Mouse (Mus musculus) layer of hippocampus, postnatal 10 days (tissue): ENCODE results near the gene Gm20388. TPM values are rescaled to one million over a fixed set of nuclear protein-coding genes. Genes with fewer than 3 reads are reported as not detected.

Source experiments
- DNase-seq, 2 experiments: peaks; one replicate each; pipeline ENCODE4 v3.0.0; 2021; ENCODE audit warnings: low spot score in 2 of 2
- total RNA-seq, 2 experiments: library from RNA; stranded (reverse); gene quantifications; 2 replicates each; pipeline ENCODE4 v1.2.3; 2021

Gm20388 gene
- total RNA-seq, 2 experiments from 2014 or later, result not detected

GRCm38 (mm10) chr8:122086064-122086463 lies 2175.4 kb downstream of the Gm20388 start:
- DNase-seq, result no peak

DNA sequence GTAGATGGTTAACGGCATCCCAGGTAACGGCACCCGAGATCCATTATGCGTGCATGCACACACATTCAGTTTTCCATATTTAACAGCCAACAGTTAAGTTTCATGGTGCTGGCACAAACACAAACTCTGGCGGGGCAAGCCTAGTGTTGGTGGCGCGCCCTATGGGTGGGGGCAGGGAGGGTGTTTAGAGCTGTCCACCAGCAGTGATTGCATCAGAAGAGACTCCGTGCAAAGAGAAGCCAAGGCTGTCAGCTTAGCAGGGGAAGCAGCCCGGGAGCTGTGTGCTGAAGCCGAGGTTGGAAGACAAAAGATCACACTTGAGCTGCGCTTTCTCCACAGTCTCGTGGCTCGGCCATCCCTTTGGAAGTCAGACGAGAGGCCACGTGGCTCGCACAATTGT lies 2178.0 kb downstream of the Gm20388 start:
- DNase-seq, result no peak

GRCm38 (mm10) chr8:122089186-122089700 lies 2178.6 kb downstream of the Gm20388 start:
- DNase-seq, result no peak

DNA sequence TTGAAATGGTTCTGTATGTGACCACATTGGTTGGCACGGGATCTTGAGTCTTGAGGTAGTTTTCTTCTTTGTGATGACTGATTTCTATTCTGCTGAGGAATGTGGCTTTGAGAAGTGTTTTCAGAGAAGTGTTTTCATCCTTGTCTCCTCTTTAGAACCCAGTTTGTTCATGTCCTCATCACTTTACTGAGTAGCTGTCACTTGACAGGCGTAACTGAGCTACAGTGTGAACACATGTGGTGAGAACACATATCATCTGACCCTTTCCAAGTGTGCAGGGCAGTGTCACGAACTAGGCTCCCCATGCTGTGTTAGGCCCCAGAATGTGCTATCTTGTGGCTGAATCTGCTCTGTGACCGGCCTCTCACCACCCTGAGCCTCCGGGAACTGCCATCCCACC lies 2181.8 kb downstream of the Gm20388 start:
- DNase-seq, result no peak

GRCm38 (mm10) chr8:122098766-122099165 lies 2188.1 kb downstream of the Gm20388 start:
- DNase-seq, result no peak

- DNase-seq, result no peak
Observed at GRCm38 (mm10) chr8:122099711-122100220, 2189.1 kb downstream of the Gm20388 start.

- no peak for DNase-seq
Observed at GRCm38 (mm10) chr8:122101816-122102215, 2191.2 kb downstream of the Gm20388 start.

- no peak for DNase-seq
Observed at GRCm38 (mm10) chr8:122102286-122102685, 2191.6 kb downstream of the Gm20388 start.

DNA sequence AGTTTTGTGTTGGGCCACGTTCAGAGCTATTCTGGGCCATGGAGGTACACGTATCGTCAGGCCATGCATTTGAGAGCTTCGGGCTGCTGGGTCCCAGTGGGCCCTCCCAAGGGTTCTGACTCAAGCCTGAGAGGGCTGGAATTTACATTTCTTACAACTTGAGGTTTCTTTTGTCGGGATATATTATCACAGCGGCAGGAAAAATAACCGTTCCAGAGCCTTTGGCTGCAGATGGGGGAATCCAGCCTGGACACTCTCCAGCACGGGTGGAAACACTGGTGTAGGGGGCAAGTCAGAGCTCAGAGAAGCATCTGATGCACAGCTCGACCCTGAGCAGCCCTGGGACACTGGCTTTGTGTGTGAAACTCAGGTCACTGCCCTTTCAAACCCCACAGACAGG lies 2192.6 kb downstream of the Gm20388 start:
- no peak for DNase-seq

DNA sequence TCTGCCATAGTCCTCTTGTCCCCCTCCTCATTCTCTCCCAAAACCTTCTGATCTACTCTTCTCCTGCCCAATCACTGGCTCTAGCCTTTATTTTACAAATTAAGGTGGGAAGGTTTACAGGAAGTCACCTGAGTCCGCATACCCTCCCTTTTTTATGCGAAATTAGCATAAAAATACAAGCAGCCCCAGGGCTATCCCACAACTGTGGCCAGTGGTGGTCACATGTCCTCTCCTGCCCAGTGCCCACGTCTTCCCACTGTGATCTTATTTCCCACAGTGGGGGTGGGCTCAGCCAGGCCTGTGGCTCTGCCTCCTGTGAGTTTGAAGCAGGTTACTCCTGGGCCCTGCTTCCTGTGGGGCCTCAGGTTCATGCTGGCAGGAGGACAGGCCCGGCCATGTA lies 2194.0 kb downstream of the Gm20388 start:
- no peak for DNase-seq

DNA sequence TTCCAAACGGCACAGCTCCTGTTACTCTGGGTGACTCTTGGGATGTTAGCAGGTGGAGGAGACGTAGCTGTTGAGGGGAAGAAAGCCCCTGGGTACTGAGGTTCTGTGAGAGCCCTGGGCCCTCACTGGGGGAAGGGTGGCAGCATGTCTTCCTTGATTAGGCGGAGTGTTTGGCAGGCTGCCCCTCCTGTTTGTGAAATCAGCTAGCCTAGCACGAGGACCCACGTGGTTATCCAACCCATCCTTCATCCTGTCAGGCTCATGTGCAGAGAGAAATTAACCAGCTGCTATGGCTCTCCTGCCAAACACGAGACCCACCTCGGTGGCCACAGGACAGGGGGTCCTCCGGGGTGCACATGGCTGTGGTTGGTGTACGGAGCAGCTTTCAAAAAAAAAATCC lies 2195.6 kb downstream of the Gm20388 start:
- DNase-seq, result peak; percentile 71 to 81

DNA sequence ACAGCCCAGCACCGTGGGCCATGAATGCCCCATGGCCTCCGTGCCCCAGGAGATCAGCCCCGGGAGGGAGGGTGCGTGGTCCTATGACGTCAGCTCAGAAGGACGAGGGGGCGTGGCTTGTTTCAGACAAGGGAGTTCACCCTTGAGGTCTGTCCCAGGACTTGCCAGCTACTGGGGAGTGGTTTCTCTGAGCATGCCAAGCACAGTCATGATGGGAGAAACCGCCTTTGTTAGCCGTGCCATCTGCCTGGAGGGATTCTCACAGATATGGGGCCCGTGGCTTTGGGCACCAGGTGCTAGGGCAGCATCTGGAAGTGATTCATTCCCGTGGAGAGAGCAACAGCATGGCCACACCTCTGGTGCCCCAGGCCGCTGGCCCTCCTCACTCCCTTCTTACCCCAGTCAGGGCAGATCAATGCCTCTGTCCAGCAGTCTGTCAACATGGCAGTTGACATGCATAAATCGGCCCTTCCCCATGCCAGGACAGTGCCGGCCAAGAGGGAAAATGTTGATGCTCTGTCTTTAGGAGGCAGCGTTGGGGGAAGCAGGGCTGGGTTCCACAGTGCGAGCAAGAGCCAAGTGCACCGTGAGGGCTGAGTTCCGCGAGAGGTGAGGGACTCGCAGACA lies 2199.7 kb downstream of the Gm20388 start:
- DNase-seq, result no peak

GRCm38 (mm10) chr8:122110867-122111253 lies 2200.2 kb downstream of the Gm20388 start:
- DNase-seq, result no peak

GRCm38 (mm10) chr8:122111745-122112144 lies 2201.1 kb downstream of the Gm20388 start:
- no peak for DNase-seq

DNA sequence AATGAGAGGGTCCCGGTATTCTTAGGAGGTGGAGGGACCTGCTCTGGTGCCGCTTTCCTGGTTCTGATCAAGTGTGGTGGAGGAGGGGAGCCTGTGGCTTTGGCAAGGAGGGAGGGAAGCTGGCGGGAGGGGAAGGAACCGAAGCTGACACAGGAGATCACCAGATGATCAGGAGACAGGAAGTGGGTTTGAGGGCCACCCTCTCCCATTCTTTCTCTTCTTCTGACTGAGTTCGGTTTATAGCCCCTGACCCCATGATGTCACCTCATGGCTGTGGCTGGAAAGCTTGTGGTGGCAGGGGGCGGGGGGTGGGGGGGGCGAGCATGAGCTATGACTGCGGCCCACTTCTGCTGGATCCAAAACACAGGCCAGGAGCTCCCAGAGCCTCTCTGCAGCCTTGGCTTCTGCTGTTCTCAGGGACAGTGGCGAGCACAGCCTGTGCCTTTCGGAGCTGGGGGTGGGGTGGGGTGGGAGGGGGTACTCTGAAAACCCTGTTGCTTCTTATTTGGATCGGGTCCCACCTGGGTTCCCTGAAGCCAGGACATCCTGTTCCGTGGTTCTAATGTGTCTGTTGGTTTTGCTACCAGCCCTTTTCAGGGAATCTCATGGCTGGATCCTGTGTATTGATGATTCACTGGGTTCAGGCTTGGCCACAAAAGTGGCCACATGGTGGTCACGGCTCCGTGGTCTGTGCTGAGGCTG lies 2201.8 kb downstream of the Gm20388 start:
- no peak for DNase-seq

- no peak for DNase-seq
Observed at GRCm38 (mm10) chr8:122114890-122115289, 2204.2 kb downstream of the Gm20388 start.

DNA sequence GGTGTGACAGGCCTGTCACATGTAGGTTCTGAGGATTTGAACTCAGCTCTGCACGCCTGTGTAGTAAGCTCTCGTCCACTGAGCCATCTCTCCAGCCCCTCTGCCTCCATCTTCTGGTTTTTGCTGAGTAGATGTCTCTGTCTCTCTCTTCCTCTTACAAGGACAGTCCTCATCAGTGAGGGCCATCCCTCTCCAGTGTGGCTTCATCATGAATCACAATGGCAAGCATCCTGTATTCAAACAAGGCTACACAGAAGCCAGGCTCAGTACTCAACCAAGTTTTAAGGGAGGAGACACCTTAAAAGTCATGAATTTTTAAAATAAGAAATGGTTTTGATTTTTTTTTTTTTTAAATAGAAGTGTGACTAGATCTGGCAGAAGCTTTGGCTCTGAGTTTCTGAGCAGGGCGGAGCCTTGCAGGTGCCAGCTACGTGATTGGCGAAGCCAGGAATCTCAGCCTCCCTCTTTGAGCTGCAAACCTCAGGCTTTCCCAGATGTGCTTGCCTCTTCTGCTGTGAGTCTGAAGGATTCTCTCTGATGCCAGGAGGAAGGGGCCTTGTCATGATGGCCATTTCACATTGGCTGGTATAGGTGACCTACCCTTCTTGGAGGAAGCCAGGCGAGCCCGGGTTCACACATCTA lies 2206.2 kb downstream of the Gm20388 start:
- DNase-seq, result no peak

DNA sequence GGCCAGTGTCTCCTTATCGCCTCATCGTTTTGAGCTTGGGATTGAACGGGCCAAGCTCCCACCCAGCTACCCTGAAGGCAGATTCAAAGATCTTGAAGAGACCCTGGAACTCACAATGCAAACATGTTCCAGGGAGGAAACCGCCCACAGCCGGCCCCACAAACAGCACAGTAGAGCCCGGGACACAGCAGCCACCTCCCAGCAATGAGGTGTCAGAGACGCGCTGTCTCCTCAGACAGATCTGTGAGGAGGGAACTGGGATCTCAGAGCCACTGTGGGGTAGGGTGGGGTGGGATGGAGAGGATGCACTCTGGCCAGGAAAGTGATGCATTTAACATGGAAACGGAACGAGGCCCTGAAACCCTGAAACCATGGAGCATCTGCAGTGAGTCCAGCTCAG lies 2207.5 kb downstream of the Gm20388 start:
- no peak for DNase-seq

DNA sequence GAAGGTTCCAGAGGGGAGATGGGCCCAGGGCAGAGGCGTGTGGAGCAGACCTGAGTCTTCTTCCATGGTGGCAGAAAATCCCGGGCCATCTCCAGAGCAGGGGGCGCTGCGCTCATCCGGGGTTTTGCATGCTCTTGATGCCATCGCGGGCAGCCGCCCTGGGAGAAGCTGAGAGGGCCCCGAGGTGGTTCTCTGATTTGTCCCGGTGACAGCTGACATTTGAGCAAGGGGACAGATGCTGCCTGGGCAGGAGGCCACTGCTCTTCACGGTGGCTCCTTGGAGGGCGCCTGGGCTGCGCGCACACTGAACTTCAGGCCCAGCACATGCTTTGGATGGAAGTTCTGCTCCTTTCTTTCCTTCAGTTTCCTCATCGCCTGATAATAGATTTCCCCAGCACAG lies 2207.9 kb downstream of the Gm20388 start:
- DNase-seq, result no peak

GRCm38 (mm10) chr8:122124326-122124725 lies 2213.7 kb downstream of the Gm20388 start:
- no peak for DNase-seq

- DNase-seq, result no peak
Observed at GRCm38 (mm10) chr8:122126659-122127058, 2216.0 kb downstream of the Gm20388 start.

DNA sequence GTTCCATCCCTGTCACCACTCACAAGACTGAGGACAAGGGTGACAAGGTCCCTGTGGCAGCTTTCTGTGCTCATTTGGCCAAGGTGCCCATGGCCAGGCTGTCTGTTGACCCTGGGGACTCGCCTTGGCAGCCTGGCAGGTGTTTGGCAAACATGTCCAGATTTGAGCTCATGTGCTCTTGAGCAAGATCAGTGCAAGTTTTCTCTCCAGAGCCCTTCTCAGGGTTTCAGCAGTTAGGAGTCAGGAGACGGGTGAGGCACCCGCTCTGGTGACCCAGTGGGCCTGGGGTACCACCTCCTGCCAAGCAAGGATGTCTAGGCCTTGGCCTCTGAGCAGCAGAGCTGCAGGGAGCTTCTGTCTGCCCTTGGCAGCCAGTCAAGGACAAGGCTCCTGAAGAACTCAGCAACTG lies 2223.5 kb downstream of the Gm20388 start:
- DNase-seq, result no peak
